In genomic region chr8:77044849-77045248, GRCm38 (mm10) we compare ENCODE assay signal across 13 mouse cellular contexts.
DNase-seq lines count a peak whose midpoint lies in the region; ATAC-seq lines count a peak whose summit lies in the region.
"Had no signal": no experiment of that assay in that cellular context is flagged by ENCODE, and none has a peak within 500 bp of the region (broad histone marks: within the 10 kb centered on the region; RNA-seq: fewer than 3 reads in every experiment).

No protein-coding gene starts in this region.

- no peaks in the 10 kb centered on the region; the same call in 1 of the 2 replicates for H3K4me1 ChIP-seq in heart, embryonic 16.5 days (ENCODE audit: control insufficient read depth, insufficient read depth, low read length)
- peaks cover 25% of the 10 kb centered on the region for H3K4me1 ChIP-seq in liver, embryonic 12.5 days
- no peaks in the 10 kb centered on the region for H3K4me1 ChIP-seq in hindbrain, embryonic 10.5 days (replicated peaks)
- H3K4me1 ChIP-seq in midbrain, embryonic 14.5 days (ENCODE audit: control insufficient read depth, insufficient read depth, low read length): no peaks in the 10 kb centered on the region
- H3K4me1 ChIP-seq: midbrain, embryonic 15.5 days had no signal

- H3K27ac ChIP-seq in heart, embryonic 16.5 days (ENCODE audit: low read length): no peak overlapping the region; the same call in 1 of the 2 replicates
- H3K27ac ChIP-seq in liver, embryonic 12.5 days: 0 out of 2 replicates have a peak overlapping the region, but pooled peaks have one; percentile 45
- H3K27ac ChIP-seq in hindbrain, embryonic 10.5 days: no peak overlapping the region
- no peak overlapping the region for H3K27ac ChIP-seq in midbrain, embryonic 14.5 days (replicated peaks; ENCODE audit: low read depth, low read length)
- H3K27ac ChIP-seq: forebrain, embryonic 10.5 days; midbrain, embryonic 15.5 days had no signal

- no peaks in the 10 kb centered on the region for H3K27me3 ChIP-seq in heart, embryonic 16.5 days (ENCODE audit: control insufficient read depth, insufficient read depth, low read length)
- no peaks in the 10 kb centered on the region for H3K27me3 ChIP-seq in liver, embryonic 12.5 days (replicated peaks)
- H3K27me3 ChIP-seq in hindbrain, embryonic 10.5 days (ENCODE audit: insufficient read depth, poor library complexity, severe bottlenecking): no peaks in the 10 kb centered on the region
- H3K27me3 ChIP-seq in midbrain, embryonic 14.5 days (ENCODE audit: control insufficient read depth, insufficient read depth, low read length): no peaks in the 10 kb centered on the region
- H3K27me3 ChIP-seq: CH12.LX; midbrain, embryonic 15.5 days had no signal

- H3K4me2 ChIP-seq in heart, embryonic 16.5 days (ENCODE audit: low read depth, low read length): no peak overlapping the region; the same call in 1 of the 2 replicates
- peak overlapping the region; percentile 18 for H3K4me2 ChIP-seq in liver, embryonic 12.5 days
- no peak overlapping the region for H3K4me2 ChIP-seq in midbrain, embryonic 14.5 days (ENCODE audit: low read length)
- H3K4me2 ChIP-seq: lung, embryonic 14.5 days; midbrain, embryonic 15.5 days had no signal

- no peak overlapping the region for H3K9ac ChIP-seq in heart, embryonic 16.5 days (ENCODE audit: low read length)
- H3K9ac ChIP-seq in liver, embryonic 12.5 days: 0 out of 2 replicates have a peak overlapping the region, but pooled peaks have one; percentile 6
- no peak overlapping the region for H3K9ac ChIP-seq in midbrain, embryonic 14.5 days (replicated peaks; ENCODE audit: low read length)
- H3K9ac ChIP-seq: lung, embryonic 14.5 days; midbrain, embryonic 15.5 days had no signal

- H3K4me3 ChIP-seq in heart, embryonic 16.5 days (ENCODE audit: low read length): no peak overlapping the region
- H3K4me3 ChIP-seq in liver, embryonic 12.5 days: no peak overlapping the region
- no peak overlapping the region for H3K4me3 ChIP-seq in hindbrain, embryonic 10.5 days
- H3K4me3 ChIP-seq in midbrain, embryonic 14.5 days (replicated peaks; ENCODE audit: low read depth, low read length): no peak overlapping the region
- H3K4me3 ChIP-seq: forebrain, embryonic 10.5 days; midbrain, embryonic 15.5 days had no signal

- ATAC-seq in heart, embryonic 16.5 days (replicated peaks; ENCODE audit: extremely low read depth, insufficient read depth, low FRiP score): 0 out of 2 replicates have a peak, but pooled peaks have one; percentile 41
- ATAC-seq in liver, embryonic 12.5 days: peak; percentile 100
- no peak for ATAC-seq in midbrain, embryonic 14.5 days (ENCODE audit: low FRiP score, low TSS enrichment)
- ATAC-seq: midbrain, embryonic 15.5 days had no signal

- peak; percentile 14 for DNase-seq in ovary, postnatal 36 days (ENCODE audit: low spot score)
- DNase-seq in ovary, postnatal 10 days (ENCODE audit: low spot score): no peak
- DNase-seq in retina, postnatal 1 day: no peak
- no peak for DNase-seq in hindbrain, embryonic 10.5 days (ENCODE audit: low spot score)
- DNase-seq in kidney, adult 8-10 months: no peak
- no peak for DNase-seq in midbrain, embryonic 14.5 days
- DNase-seq: kidney, adult 11 months; lung, embryonic 14.5 days had no signal

- no peaks in the 10 kb centered on the region for H3K36me3 ChIP-seq in heart, embryonic 16.5 days (ENCODE audit: control insufficient read depth, insufficient read depth)
- no peaks in the 10 kb centered on the region for H3K36me3 ChIP-seq in liver, embryonic 12.5 days
- no peaks in the 10 kb centered on the region for H3K36me3 ChIP-seq in hindbrain, embryonic 10.5 days
- H3K36me3 ChIP-seq in midbrain, embryonic 14.5 days (ENCODE audit: control insufficient read depth, insufficient read depth, low read length): no peaks in the 10 kb centered on the region
- H3K36me3 ChIP-seq: forebrain, embryonic 10.5 days; midbrain, embryonic 15.5 days had no signal

- H3K9me3 ChIP-seq in heart, embryonic 16.5 days (replicated peaks; ENCODE audit: control insufficient read depth, low read length): no peaks in the 10 kb centered on the region
- H3K9me3 ChIP-seq in liver, embryonic 12.5 days (replicated peaks): no peaks in the 10 kb centered on the region
- no peaks in the 10 kb centered on the region for H3K9me3 ChIP-seq in hindbrain, embryonic 10.5 days
- no peaks in the 10 kb centered on the region for H3K9me3 ChIP-seq in midbrain, embryonic 14.5 days (ENCODE audit: control insufficient read depth, low read length)
- H3K9me3 ChIP-seq: forebrain, embryonic 10.5 days; midbrain, embryonic 15.5 days had no signal

- 42% methylated on average over 12 of the region's 12 CpGs for WGBS in heart, embryonic 16.5 days
- WGBS in liver, embryonic 12.5 days (ENCODE audit: insufficient replicate concordance): 23% methylated on average over 12 of the region's 12 CpGs
- 90% methylated on average over 12 of the region's 12 CpGs for WGBS in hindbrain, embryonic 10.5 days
- 88% methylated on average over 12 of the region's 12 CpGs for WGBS in midbrain, embryonic 14.5 days
